Mouse (Mus musculus): ENCODE measurements around the gene Cfd. TPM values are rescaled to one million over a fixed set of nuclear protein-coding genes. Genes with fewer than 3 reads are reported as not detected.

Gene Cfd
- polyA plus RNA-seq, 1 experiment from 2014 or later = not detected

GRCm38 (mm10) chr10:79853860-79854795 is 36.5 kb upstream of the Cfd start, which contains the start of gene Ptbp1:
Gene Ptbp1 (plus strand): TSS chr10:79854427.
- Histone ChIP-seq H3K9ac (peak within 1 kb of the TSS; percentile 98), H3K9me3 (ENCODE audit: control insufficient read depth, low read length) (no peaks in the 10 kb centered on the region), H3K27ac (peak within 1 kb of the TSS; percentile 100), H3K4me3 (replicated peaks; ENCODE audit: low read length) (peak within 1 kb of the TSS; percentile 95), H3K4me2 (replicated peaks) (peak within 1 kb of the TSS; percentile 98), H3K4me1 (replicated peaks; ENCODE audit: control insufficient read depth, insufficient read depth, low read length) (peaks cover 61% of the 10 kb centered on the region), H3K27me3 (ENCODE audit: control insufficient read depth, insufficient read depth, low read length) (no peaks in the 10 kb centered on the region), H3K36me3 (replicated peaks; ENCODE audit: control insufficient read depth, insufficient read depth) (peaks cover 28% of the 10 kb centered on the region)
- DNase-seq (ENCODE audit: low spot score) (peak; percentile 99), ATAC-seq (ENCODE audit: low FRiP score) (peak; percentile 93)
- under 1% methylated on average over 74 of the region's 75 CpGs for WGBS

- peak overlapping the region; percentile 100 for H3K27ac ChIP-seq
- peak overlapping the region; percentile 98 for H3K9ac ChIP-seq
- peaks cover 62% of the 10 kb centered on the region for H3K4me1 ChIP-seq (replicated peaks; ENCODE audit: control insufficient read depth, insufficient read depth, low read length)
- H3K36me3 ChIP-seq (replicated peaks; ENCODE audit: control insufficient read depth, insufficient read depth) = peaks cover 36% of the 10 kb centered on the region
- no peaks in the 10 kb centered on the region for H3K27me3 ChIP-seq (ENCODE audit: control insufficient read depth, insufficient read depth, low read length)
- H3K4me3 ChIP-seq (replicated peaks; ENCODE audit: low read length) = peak overlapping the region; percentile 95
- H3K9me3 ChIP-seq (ENCODE audit: control insufficient read depth, low read length) = no peaks in the 10 kb centered on the region
- ATAC-seq (ENCODE audit: low FRiP score) (peak; percentile 9), DNase-seq (ENCODE audit: low spot score) (peak; percentile 72)
- WGBS = under 1% methylated on average over 77 of the region's 83 CpGs
- peak overlapping the region; percentile 98 for H3K4me2 ChIP-seq (replicated peaks)
Observed at GRCm38 (mm10) chr10:79854801-79855541, 35.7 kb upstream of the Cfd start.

- Histone ChIP-seq H3K36me3 (replicated peaks; ENCODE audit: control insufficient read depth, insufficient read depth) (peaks cover 43% of the 10 kb centered on the region), H3K4me3 (replicated peaks; ENCODE audit: low read length) (peak overlapping the region; percentile 95), H3K9me3 (ENCODE audit: control insufficient read depth, low read length) (no peaks in the 10 kb centered on the region), H3K27me3 (ENCODE audit: control insufficient read depth, insufficient read depth, low read length) (no peaks in the 10 kb centered on the region), H3K9ac (peak overlapping the region; percentile 98), H3K4me1 (replicated peaks; ENCODE audit: control insufficient read depth, insufficient read depth, low read length) (peaks cover 62% of the 10 kb centered on the region), H3K27ac (peak overlapping the region; percentile 100), H3K4me2 (replicated peaks) (peak overlapping the region; percentile 98)
- ATAC-seq (ENCODE audit: low FRiP score) = no peak
- DNase-seq (ENCODE audit: low spot score) = no peak
- 2% methylated on average over 10 of the region's 10 CpGs for WGBS
Observed at GRCm38 (mm10) chr10:79855558-79856184, 35.0 kb upstream of the Cfd start.

GRCm38 (mm10) chr10:79856280-79856679 is 34.4 kb upstream of the Cfd start:
- H3K4me3 ChIP-seq (replicated peaks; ENCODE audit: low read length) = peak overlapping the region; percentile 95
- H3K36me3 ChIP-seq (replicated peaks; ENCODE audit: control insufficient read depth, insufficient read depth) = peaks cover 49% of the 10 kb centered on the region
- no peak for DNase-seq (ENCODE audit: low spot score)
- no peak for ATAC-seq (ENCODE audit: low FRiP score)
- H3K27ac ChIP-seq = peak overlapping the region; percentile 29
- no peaks in the 10 kb centered on the region for H3K9me3 ChIP-seq (ENCODE audit: control insufficient read depth, low read length)
- peak overlapping the region; percentile 98 for H3K9ac ChIP-seq
- peak overlapping the region; percentile 98 for H3K4me2 ChIP-seq (replicated peaks)
- no peaks in the 10 kb centered on the region for H3K27me3 ChIP-seq (ENCODE audit: control insufficient read depth, insufficient read depth, low read length)
- H3K4me1 ChIP-seq (replicated peaks; ENCODE audit: control insufficient read depth, insufficient read depth, low read length) = peaks cover 58% of the 10 kb centered on the region
- 39% methylated on average over 6 of the region's 6 CpGs for WGBS

- Histone ChIP-seq H3K27ac (peak overlapping the region; percentile 29), H3K4me3 (replicated peaks; ENCODE audit: low read length) (peak overlapping the region; percentile 95), H3K27me3 (ENCODE audit: control insufficient read depth, insufficient read depth, low read length) (no peaks in the 10 kb centered on the region), H3K4me2 (replicated peaks) (peak overlapping the region; percentile 98), H3K9me3 (ENCODE audit: control insufficient read depth, low read length) (no peaks in the 10 kb centered on the region), H3K36me3 (replicated peaks; ENCODE audit: control insufficient read depth, insufficient read depth) (peaks cover 55% of the 10 kb centered on the region), H3K4me1 (replicated peaks; ENCODE audit: control insufficient read depth, insufficient read depth, low read length) (peaks cover 52% of the 10 kb centered on the region), H3K9ac (peak overlapping the region; percentile 98)
- WGBS = 54% methylated on average over 7 of the region's 7 CpGs
- DNase-seq (ENCODE audit: low spot score) (no peak), ATAC-seq (ENCODE audit: low FRiP score) (no peak)
Observed at GRCm38 (mm10) chr10:79856704-79857451, 33.8 kb upstream of the Cfd start.

- DNase-seq (ENCODE audit: low spot score) (no peak), ATAC-seq (ENCODE audit: low FRiP score) (no peak)
Observed at GRCm38 (mm10) chr10:79857452-79857811, 33.2 kb upstream of the Cfd start.

GRCm38 (mm10) chr10:79857894-79858293 is 32.8 kb upstream of the Cfd start:
- peaks cover 42% of the 10 kb centered on the region for H3K4me1 ChIP-seq (replicated peaks; ENCODE audit: control insufficient read depth, insufficient read depth, low read length)

More at GRCm38 (mm10) chr10:79857452-79857811, 33.2 kb upstream of the Cfd start:
- H3K27me3 ChIP-seq (ENCODE audit: control insufficient read depth, insufficient read depth, low read length) = no peaks in the 10 kb centered on the region
- H3K4me2 ChIP-seq (replicated peaks) = peak overlapping the region; percentile 98
- H3K4me1 ChIP-seq (replicated peaks; ENCODE audit: control insufficient read depth, insufficient read depth, low read length) = peaks cover 47% of the 10 kb centered on the region
- H3K4me3 ChIP-seq (replicated peaks; ENCODE audit: low read length) = peak overlapping the region; percentile 95
- no peaks in the 10 kb centered on the region for H3K9me3 ChIP-seq (ENCODE audit: control insufficient read depth, low read length)
- 21% methylated on average over 4 of the region's 4 CpGs for WGBS
- H3K27ac ChIP-seq = peak overlapping the region; percentile 29; the same call in 1 of the 2 replicates
- peak overlapping the region; percentile 98 for H3K9ac ChIP-seq
- peaks cover 61% of the 10 kb centered on the region for H3K36me3 ChIP-seq (replicated peaks; ENCODE audit: control insufficient read depth, insufficient read depth)

GRCm38 (mm10) chr10:79858416-79859074 is 32.1 kb upstream of the Cfd start:
- Histone ChIP-seq H3K36me3 (replicated peaks; ENCODE audit: control insufficient read depth, insufficient read depth) (peaks cover 72% of the 10 kb centered on the region), H3K4me2 (replicated peaks) (peak overlapping the region; percentile 98), H3K4me1 (replicated peaks; ENCODE audit: control insufficient read depth, insufficient read depth, low read length) (peaks cover 39% of the 10 kb centered on the region), H3K4me3 (replicated peaks; ENCODE audit: low read length) (0 out of 2 replicates have a peak overlapping the region, but pooled peaks have one; percentile 95), H3K27ac (peak overlapping the region; percentile 29; the same call in 1 of the 2 replicates), H3K9ac (0 out of 2 replicates have a peak overlapping the region, but pooled peaks have one; percentile 98), H3K9me3 (ENCODE audit: control insufficient read depth, low read length) (no peaks in the 10 kb centered on the region), H3K27me3 (ENCODE audit: control insufficient read depth, insufficient read depth, low read length) (no peaks in the 10 kb centered on the region)
- 47% methylated on average over 17 of the region's 17 CpGs for WGBS
- ATAC-seq (ENCODE audit: low FRiP score) = no peak
- peak; percentile 69 for DNase-seq (ENCODE audit: low spot score)

More at GRCm38 (mm10) chr10:79857894-79858293, 32.8 kb upstream of the Cfd start:
- Histone ChIP-seq H3K9ac (peak overlapping the region; percentile 98; the same call in 1 of the 2 replicates), H3K27ac (peak overlapping the region; percentile 29; the same call in 1 of the 2 replicates), H3K4me2 (replicated peaks) (peak overlapping the region; percentile 98), H3K27me3 (ENCODE audit: control insufficient read depth, insufficient read depth, low read length) (no peaks in the 10 kb centered on the region), H3K9me3 (ENCODE audit: control insufficient read depth, low read length) (no peaks in the 10 kb centered on the region), H3K4me3 (replicated peaks; ENCODE audit: low read length) (peak overlapping the region; percentile 95), H3K36me3 (replicated peaks; ENCODE audit: control insufficient read depth, insufficient read depth) (peaks cover 65% of the 10 kb centered on the region)
- DNase-seq (ENCODE audit: low spot score) (no peak), ATAC-seq (ENCODE audit: low FRiP score) (no peak)
- WGBS = 78% methylated on average over 2 of the region's 2 CpGs

Data from hindbrain, embryonic 14.5 days (tissue).